Mouse (Mus musculus): ENCODE measurements around the gene Kcnip4. TPM values are rescaled to one million over a fixed set of nuclear protein-coding genes. Genes with fewer than 3 reads are reported as not detected.

Kcnip4 gene
- 1.8 and 2.8 TPM in 2 replicates for polyA plus RNA-seq (2014; fragmentation: Nextera tagmentation; extraction: Ambion mirVana)

- ATAC-seq (ENCODE audit: low FRiP score): peak; percentile 93
Observed at GRCm38 (mm10) chr5:49524394-49525241, at the start of gene Kcnip4. TSS of gene Kcnip4 (minus strand) at chr5:49524907.

DNA sequence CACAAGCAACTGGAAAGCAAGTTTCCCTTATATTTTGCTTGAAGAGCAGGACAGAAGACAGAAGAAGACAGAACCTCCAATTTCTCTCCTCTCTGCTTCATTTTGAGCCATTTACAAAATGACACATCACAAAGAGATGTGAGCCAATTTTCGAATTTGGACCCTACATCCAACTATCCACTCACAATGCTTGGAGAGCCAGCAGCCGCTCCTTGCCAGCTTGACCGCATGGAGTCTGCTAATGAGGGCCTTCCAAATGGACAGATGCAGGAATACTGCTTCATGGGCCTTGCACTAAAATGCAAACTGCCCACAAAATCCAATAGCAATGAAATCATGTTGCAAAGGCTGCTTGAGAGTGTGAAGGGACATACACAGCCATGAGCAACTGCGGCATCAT, 47.2 kb upstream of the Kcnip4 start:
- Histone ChIP-seq H3K27me3 (ENCODE audit: control insufficient read depth, insufficient read depth, low read length) (no peaks in the 10 kb centered on the region), H3K9ac (ENCODE audit: low read length) (no peak overlapping the region), H3K36me3 (ENCODE audit: control insufficient read depth, insufficient read depth, low read length) (no peaks in the 10 kb centered on the region), H3K4me1 (ENCODE audit: control insufficient read depth, insufficient read depth, low read length) (no peaks in the 10 kb centered on the region), H3K9me3 (ENCODE audit: control insufficient read depth, low read length) (no peaks in the 10 kb centered on the region), H3K4me2 (no peak overlapping the region), H3K4me3 (ENCODE audit: low read depth, low read length) (no peak overlapping the region), H3K27ac (ENCODE audit: low read depth, low read length) (no peak overlapping the region)
- WGBS: 92% methylated on average over 4 of the region's 4 CpGs
- no peak for ATAC-seq (ENCODE audit: low FRiP score)
- DNase-seq (ENCODE audit: low spot score, missing footprints): no peak

More at GRCm38 (mm10) chr5:49524394-49525241, at the start of gene Kcnip4:
- no peaks in the 10 kb centered on the region for H3K36me3 ChIP-seq (ENCODE audit: control insufficient read depth, insufficient read depth, low read length)
- peak within 1 kb of the TSS; percentile 62 for H3K9ac ChIP-seq (ENCODE audit: low read length)
- H3K9me3 ChIP-seq (ENCODE audit: control insufficient read depth, low read length): no peaks in the 10 kb centered on the region
- H3K4me2 ChIP-seq: peak within 1 kb of the TSS; percentile 98
- WGBS: 2% methylated on average over 49 of the region's 50 CpGs
- H3K27ac ChIP-seq (ENCODE audit: low read depth, low read length): no peak within 1 kb of the TSS
- peak within 1 kb of the TSS; percentile 57 for H3K4me3 ChIP-seq (ENCODE audit: low read depth, low read length)
- H3K27me3 ChIP-seq (ENCODE audit: control insufficient read depth, insufficient read depth, low read length): peaks cover 2% of the 10 kb centered on the region; the same call in 1 of the 2 replicates
- no peaks in the 10 kb centered on the region for H3K4me1 ChIP-seq (ENCODE audit: control insufficient read depth, insufficient read depth, low read length)
- peak; percentile 95 for DNase-seq (ENCODE audit: low spot score, missing footprints)

- Histone ChIP-seq H3K4me2 (no peak overlapping the region), H3K36me3 (ENCODE audit: control insufficient read depth, insufficient read depth, low read length) (no peaks in the 10 kb centered on the region), H3K27me3 (ENCODE audit: control insufficient read depth, insufficient read depth, low read length) (no peaks in the 10 kb centered on the region), H3K9me3 (ENCODE audit: control insufficient read depth, low read length) (no peaks in the 10 kb centered on the region), H3K9ac (ENCODE audit: low read length) (no peak overlapping the region), H3K4me3 (ENCODE audit: low read depth, low read length) (no peak overlapping the region), H3K27ac (ENCODE audit: low read depth, low read length) (no peak overlapping the region), H3K4me1 (ENCODE audit: control insufficient read depth, insufficient read depth, low read length) (no peaks in the 10 kb centered on the region)
- WGBS: 92% methylated on average over 4 of the region's 4 CpGs
- ATAC-seq (ENCODE audit: low FRiP score) (no peak), DNase-seq (ENCODE audit: low spot score, missing footprints) (no peak)
Observed at GRCm38 (mm10) chr5:49563751-49564150, 39.0 kb upstream of the Kcnip4 start.

GRCm38 (mm10) chr5:49557436-49557835, 32.7 kb upstream of the Kcnip4 start:
- no peak overlapping the region for H3K4me2 ChIP-seq
- no peak for DNase-seq (ENCODE audit: low spot score, missing footprints)
- no peak overlapping the region for H3K9ac ChIP-seq (ENCODE audit: low read length)
- no peaks in the 10 kb centered on the region for H3K4me1 ChIP-seq (ENCODE audit: control insufficient read depth, insufficient read depth, low read length)
- no peak overlapping the region for H3K27ac ChIP-seq (ENCODE audit: low read depth, low read length)
- WGBS: 90% methylated on average over 3 of the region's 3 CpGs
- no peaks in the 10 kb centered on the region for H3K9me3 ChIP-seq (ENCODE audit: control insufficient read depth, low read length)
- ATAC-seq (ENCODE audit: low FRiP score): no peak
- H3K27me3 ChIP-seq (ENCODE audit: control insufficient read depth, insufficient read depth, low read length): no peaks in the 10 kb centered on the region
- H3K36me3 ChIP-seq (ENCODE audit: control insufficient read depth, insufficient read depth, low read length): no peaks in the 10 kb centered on the region
- H3K4me3 ChIP-seq (ENCODE audit: low read depth, low read length): no peak overlapping the region

GRCm38 (mm10) chr5:49547884-49548283, 23.2 kb upstream of the Kcnip4 start:
- ATAC-seq (ENCODE audit: low FRiP score): no peak
- DNase-seq (ENCODE audit: low spot score, missing footprints): no peak
- H3K4me2 ChIP-seq: no peak overlapping the region
- H3K9ac ChIP-seq (ENCODE audit: low read length): no peak overlapping the region
- H3K9me3 ChIP-seq (ENCODE audit: control insufficient read depth, low read length): no peaks in the 10 kb centered on the region
- no peaks in the 10 kb centered on the region for H3K36me3 ChIP-seq (ENCODE audit: control insufficient read depth, insufficient read depth, low read length)
- no peaks in the 10 kb centered on the region for H3K27me3 ChIP-seq (ENCODE audit: control insufficient read depth, insufficient read depth, low read length)
- WGBS: 89% methylated on average over 3 of the region's 3 CpGs
- H3K4me1 ChIP-seq (ENCODE audit: control insufficient read depth, insufficient read depth, low read length): no peaks in the 10 kb centered on the region
- no peak overlapping the region for H3K4me3 ChIP-seq (ENCODE audit: low read depth, low read length)
- no peak overlapping the region for H3K27ac ChIP-seq (ENCODE audit: low read depth, low read length)

DNA sequence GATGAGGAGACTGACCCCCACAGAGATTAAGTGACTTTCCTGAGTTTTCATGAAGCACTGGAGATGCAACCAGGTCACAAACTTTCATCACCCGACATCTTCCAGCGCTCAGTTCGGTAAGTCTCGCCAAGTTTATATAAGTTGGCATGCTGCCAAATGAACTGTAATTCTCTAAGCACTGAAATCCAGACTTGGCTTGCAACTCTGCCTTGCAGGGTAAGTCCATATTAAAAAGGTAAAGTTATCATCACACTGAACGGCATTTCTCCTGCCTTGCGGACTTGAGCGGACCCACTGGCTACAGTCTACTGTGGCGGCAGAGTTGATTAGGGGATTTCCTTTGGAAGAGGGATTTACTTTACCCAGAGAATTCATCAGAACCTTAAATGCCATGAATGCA, 4.7 kb upstream of the Kcnip4 start:
- no peaks in the 10 kb centered on the region for H3K4me1 ChIP-seq (ENCODE audit: control insufficient read depth, insufficient read depth, low read length)
- WGBS: 95% methylated on average over 8 of the region's 8 CpGs
- no peak for ATAC-seq (ENCODE audit: low FRiP score)

GRCm38 (mm10) chr5:49525242-49525612, 520 bp upstream of the Kcnip4 start:
- Histone ChIP-seq H3K4me2 (peak overlapping the region; percentile 98; the same call in 1 of the 2 replicates), H3K9ac (ENCODE audit: low read length) (no peak overlapping the region), H3K27me3 (ENCODE audit: control insufficient read depth, insufficient read depth, low read length) (peaks cover 2% of the 10 kb centered on the region; the same call in 1 of the 2 replicates), H3K36me3 (ENCODE audit: control insufficient read depth, insufficient read depth, low read length) (no peaks in the 10 kb centered on the region), H3K4me3 (ENCODE audit: low read depth, low read length) (no peak overlapping the region), H3K27ac (ENCODE audit: low read depth, low read length) (no peak overlapping the region), H3K9me3 (ENCODE audit: control insufficient read depth, low read length) (no peaks in the 10 kb centered on the region), H3K4me1 (ENCODE audit: control insufficient read depth, insufficient read depth, low read length) (no peaks in the 10 kb centered on the region)
- peak; percentile 18 for ATAC-seq (ENCODE audit: low FRiP score)
- no peak for DNase-seq (ENCODE audit: low spot score, missing footprints)
- WGBS: 71% methylated on average over 4 of the region's 4 CpGs

More for the DNA sequence above, 4.7 kb upstream of the Kcnip4 start:
- Histone ChIP-seq H3K27me3 (ENCODE audit: control insufficient read depth, insufficient read depth, low read length) (0 out of 2 replicates have a peak, but pooled peaks cover 2% of the 10 kb centered on the region), H3K4me2 (no peak overlapping the region), H3K9ac (ENCODE audit: low read length) (no peak overlapping the region), H3K9me3 (ENCODE audit: control insufficient read depth, low read length) (no peaks in the 10 kb centered on the region), H3K36me3 (ENCODE audit: control insufficient read depth, insufficient read depth, low read length) (no peaks in the 10 kb centered on the region), H3K4me3 (ENCODE audit: low read depth, low read length) (no peak overlapping the region), H3K27ac (ENCODE audit: low read depth, low read length) (no peak overlapping the region)
- DNase-seq (ENCODE audit: low spot score, missing footprints): no peak

DNA sequence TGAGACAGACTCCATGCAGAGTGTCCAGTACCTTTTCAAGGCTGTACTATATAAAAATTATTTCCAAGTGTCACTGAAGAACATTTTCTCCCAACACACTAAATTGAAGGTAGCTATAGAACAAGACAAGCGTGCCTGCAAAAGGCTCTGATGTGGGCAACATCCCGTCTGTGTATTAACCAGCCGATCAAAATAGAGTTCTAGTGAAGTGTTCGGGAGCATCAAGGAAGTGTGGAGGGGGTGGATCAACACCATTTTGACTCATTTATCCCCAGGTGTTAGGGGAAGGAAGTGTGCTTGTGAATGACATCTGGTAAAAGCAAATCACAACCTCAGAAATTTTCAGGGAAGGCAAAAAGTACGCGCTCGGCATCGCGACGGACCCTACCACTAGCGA, 712 bp downstream of the Kcnip4 start:
- H3K36me3 ChIP-seq (ENCODE audit: control insufficient read depth, insufficient read depth, low read length): no peaks in the 10 kb centered on the region
- ATAC-seq (ENCODE audit: low FRiP score): 0 out of 2 replicates have a peak, but pooled peaks have one; percentile 5
- H3K27me3 ChIP-seq (ENCODE audit: control insufficient read depth, insufficient read depth, low read length): peaks cover 2% of the 10 kb centered on the region; the same call in 1 of the 2 replicates
- H3K9me3 ChIP-seq (ENCODE audit: control insufficient read depth, low read length): no peaks in the 10 kb centered on the region
- no peak overlapping the region for H3K27ac ChIP-seq (ENCODE audit: low read depth, low read length)
- DNase-seq (ENCODE audit: low spot score, missing footprints): no peak
- peak overlapping the region; percentile 98 for H3K4me2 ChIP-seq
- 8% methylated on average over 11 of the region's 11 CpGs for WGBS
- H3K4me3 ChIP-seq (ENCODE audit: low read depth, low read length): peak overlapping the region; percentile 57
- no peaks in the 10 kb centered on the region for H3K4me1 ChIP-seq (ENCODE audit: control insufficient read depth, insufficient read depth, low read length)
- peak overlapping the region; percentile 62 for H3K9ac ChIP-seq (ENCODE audit: low read length)

DNA sequence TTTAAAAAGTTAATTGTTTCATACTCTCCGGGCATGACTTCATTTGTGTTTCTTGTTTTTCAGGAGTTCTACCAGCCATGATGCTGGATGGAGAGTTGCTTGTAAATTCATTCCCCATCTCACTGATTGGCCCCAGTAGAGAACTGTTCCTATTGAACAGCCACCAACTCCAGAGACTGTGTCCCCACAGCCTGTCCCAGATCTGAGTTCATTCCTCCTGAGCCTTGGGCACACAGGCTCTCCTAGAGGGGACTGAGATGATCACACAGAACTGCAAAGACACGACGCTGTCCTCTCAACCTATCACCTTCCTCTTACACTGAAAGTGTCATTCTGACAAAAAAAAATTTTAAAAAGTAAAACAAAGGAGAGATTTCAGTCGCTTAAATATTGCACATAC, 1.7 kb downstream of the Kcnip4 start:
- Histone ChIP-seq H3K27ac (ENCODE audit: low read depth, low read length) (no peak overlapping the region), H3K9ac (ENCODE audit: low read length) (no peak overlapping the region), H3K9me3 (ENCODE audit: control insufficient read depth, low read length) (no peaks in the 10 kb centered on the region), H3K4me1 (ENCODE audit: control insufficient read depth, insufficient read depth, low read length) (no peaks in the 10 kb centered on the region), H3K36me3 (ENCODE audit: control insufficient read depth, insufficient read depth, low read length) (no peaks in the 10 kb centered on the region), H3K4me2 (no peak overlapping the region), H3K27me3 (ENCODE audit: control insufficient read depth, insufficient read depth, low read length) (peaks cover 2% of the 10 kb centered on the region; the same call in 1 of the 2 replicates), H3K4me3 (ENCODE audit: low read depth, low read length) (no peak overlapping the region)
- DNase-seq (ENCODE audit: low spot score, missing footprints) (no peak), ATAC-seq (ENCODE audit: low FRiP score) (no peak)
- 77% methylated on average over 4 of the region's 4 CpGs for WGBS
